Mouse (Mus musculus) lung, postnatal 0 days (tissue): ENCODE results near the gene Txn2.

Experiments used
- CTCF ChIP-seq: IDR thresholded peaks from 2 replicates; pipeline ENCODE4 v1.5.1; 2016; ENCODE audit warnings: antibody characterized with exemption, mild to moderate bottlenecking
- EP300 ChIP-seq: IDR thresholded peaks from 2 replicates; pipeline ENCODE4 v1.6.1; 2016; ENCODE audit warnings: antibody characterized with exemption, mild to moderate bottlenecking, control low read depth

GRCm38 (mm10) chr15:77920511-77921462 is 8.0 kb downstream of the Txn2 start:
- TF ChIP-seq CTCF (peak; percentile 63), EP300 (no peak)
